Mouse (Mus musculus) urinary bladder, postnatal 0 days (tissue): ENCODE data around the gene Elmod2. TPM values are rescaled to one million over a fixed set of nuclear protein-coding genes. Genes with fewer than 3 reads are reported as not detected.

Experiments
- polyA plus RNA-seq: library from polyadenylated mRNA; unstranded; fragments of >200 nt; fragmentation: Nextera tagmentation; extraction: Ambion mirVana; gene quantifications from 2 replicates; pipeline ENCODE4 v1.2.1, GENCODE M21; 2015

The Elmod2 gene
- 5.8 and 6.0 TPM in 2 replicates for polyA plus RNA-seq

GRCm38 (mm10) chr8:83331899-83332697, at the start of gene Elmod2:
TSS of gene Elmod2 (minus strand) at chr8:83332486.

GRCm38 (mm10) chr8:83348263-83348662, 16.0 kb upstream of the Elmod2 start, which contains the start of gene Mgat4d:
TSS of gene Mgat4d (plus strand) at chr8:83348471.

GRCm38 (mm10) chr8:83290176-83290575, 42.1 kb downstream of the Elmod2 start, which contains the start of gene Ucp1:
TSS of gene Ucp1 (plus strand) at chr8:83290352.

Other genes with a start within 250 kb of the Elmod2 start
- 2.3 and 2.4 TPM in 2 replicates for gene Tbc1d9, start 167.1 kb downstream of the Elmod2 start, polyA plus RNA-seq
- 1.8 and 2.0 TPM in 2 replicates for gene Gm10645, start 166.3 kb downstream of the Elmod2 start, polyA plus RNA-seq
- not detected in 2 replicates for gene Ucp1, start 42.1 kb downstream of the Elmod2 start, polyA plus RNA-seq
- gene Mgat4d, start 16.0 kb upstream of the Elmod2 start, polyA plus RNA-seq, result not detected in 2 replicates
- not detected in 2 replicates for gene Clgn, start 57.4 kb upstream of the Elmod2 start, polyA plus RNA-seq
- 57.3 and 74.5 TPM in 2 replicates for gene Scoc, start 125.9 kb upstream of the Elmod2 start, polyA plus RNA-seq
- gene Olfr370, start 203.3 kb upstream of the Elmod2 start, polyA plus RNA-seq, result not detected in 2 replicates
- gene Ndufb7, start 234.2 kb upstream of the Elmod2 start, polyA plus RNA-seq, result 311 and 318 TPM in 2 replicates